ENCODE assay signal across 24 mouse cellular contexts in the genomic region with DNA sequence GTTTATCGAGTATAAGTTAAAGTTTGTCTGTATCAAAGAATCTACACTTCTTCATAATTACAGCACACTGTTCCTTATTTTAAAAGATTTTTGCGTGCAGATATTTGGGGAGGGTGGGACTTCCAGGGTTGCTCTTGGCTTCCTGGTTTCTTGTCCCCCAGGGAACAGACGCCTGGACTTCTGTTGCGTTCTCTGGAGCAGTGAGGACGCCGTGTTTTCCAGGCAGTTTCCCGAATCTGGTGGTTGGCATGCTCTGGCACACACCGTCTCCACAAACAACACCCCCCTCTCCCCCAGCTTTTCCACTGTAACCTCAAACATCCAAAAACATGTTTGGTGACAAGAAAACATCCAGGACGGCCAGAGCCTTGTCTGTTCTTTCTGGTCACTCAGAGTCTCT. TPM values are rescaled to one million over a fixed set of nuclear protein-coding genes. Genes with fewer than 3 reads are reported as not detected.
DNase-seq lines count a peak whose midpoint lies in the region; ATAC-seq and TF ChIP-seq lines count a peak whose summit lies in the region.
"Had no signal": no experiment of that assay in that cellular context is flagged by ENCODE, and none has a peak within 500 bp of the region (broad histone marks: within the 10 kb centered on the region; RNA-seq: fewer than 3 reads in every experiment).

No protein-coding gene starts in this region.

- H3K27me3 ChIP-seq in heart, embryonic 15.5 days: no peaks in the 10 kb centered on the region
- no peaks in the 10 kb centered on the region for H3K27me3 ChIP-seq in liver, embryonic 14.5 days (ENCODE audit: control insufficient read depth, insufficient read depth, low read length)
- H3K27me3 ChIP-seq: embryonic facial prominence, embryonic 13.5 days; forebrain, embryonic 15.5 days; limb, embryonic 15.5 days; megakaryocyte, embryonic 14.5 days; midbrain, embryonic 15.5 days; neural tube, embryonic 15.5 days; Patski had no signal

- H3K9me3 ChIP-seq in heart, embryonic 15.5 days (replicated peaks): no peaks in the 10 kb centered on the region
- no peaks in the 10 kb centered on the region for H3K9me3 ChIP-seq in liver, embryonic 14.5 days (ENCODE audit: control insufficient read depth, low read length)
- H3K9me3 ChIP-seq: embryonic facial prominence, embryonic 13.5 days; forebrain, embryonic 15.5 days; limb, embryonic 15.5 days; megakaryocyte, embryonic 14.5 days; midbrain, embryonic 15.5 days; neural tube, embryonic 15.5 days had no signal

- H3K4me2 ChIP-seq in heart, embryonic 15.5 days: no peak overlapping the region
- peak overlapping the region; percentile 57 for H3K4me2 ChIP-seq in liver, embryonic 14.5 days (ENCODE audit: low read depth)
- H3K4me2 ChIP-seq: embryonic facial prominence, embryonic 13.5 days; forebrain, embryonic 15.5 days; limb, embryonic 15.5 days; midbrain, embryonic 15.5 days; neural tube, embryonic 15.5 days had no signal

- 67% methylated on average over 9 of the region's 9 CpGs for WGBS in heart, embryonic 15.5 days
- 78% methylated on average over 9 of the region's 9 CpGs for WGBS in liver, embryonic 14.5 days (ENCODE audit: insufficient replicate concordance)

- H3K36me3 ChIP-seq in heart, embryonic 15.5 days: no peaks in the 10 kb centered on the region
- peaks cover 9% of the 10 kb centered on the region; the same call in 1 of the 2 replicates for H3K36me3 ChIP-seq in liver, embryonic 14.5 days (replicated peaks; ENCODE audit: control insufficient read depth, insufficient read depth, low read depth)
- H3K36me3 ChIP-seq: forebrain, embryonic 15.5 days; limb, embryonic 15.5 days; midbrain, embryonic 15.5 days had no signal

- no peak for DNase-seq in gastrocnemius, adult 2 months
- no peak for DNase-seq in gastrocnemius, postnatal 4 days (ENCODE audit: low spot score in 2 of 2)
- DNase-seq in heart, adult 8-10 months (ENCODE audit: low spot score): peak; percentile 57
- DNase-seq in liver, embryonic 14.5 days (ENCODE audit: low read depth in 3 of 3, low spot score in 3 of 3): no peak
- DNase-seq in cerebellum, adult 9-11 months: no peak
- DNase-seq in cerebellum, adult 18-20 months: no peak
- DNase-seq in layer of hippocampus, adult 2 months (ENCODE audit: low spot score in 2 of 2): no peak
- DNase-seq: adrenal gland, postnatal 10 days; cerebellum, adult 11 months; gastrocnemius, postnatal 25 days; kidney, adult 11 months; kidney, postnatal 10 days; lung, postnatal 14 days; right cerebral cortex, postnatal 25 days; thymus, adult 18-20 months had no signal

- ATAC-seq in heart, embryonic 15.5 days (replicated peaks; ENCODE audit: insufficient number of reproducible peaks, insufficient read depth, low FRiP score, low read depth): no peak
- ATAC-seq in liver, embryonic 14.5 days (ENCODE audit: insufficient read depth): no peak
- ATAC-seq: activated CD4-positive, CD25-positive, alpha-beta regulatory T cell, adult 4 months; forebrain, embryonic 15.5 days; midbrain, embryonic 15.5 days; Patski had no signal

- TF ChIP-seq EP300 in liver, embryonic 14.5 days (IDR thresholded peaks at IDR 0.05; ENCODE audit: low read depth): no peak

- no peak for TF ChIP-seq CTCF in gastrocnemius, adult 2 months (IDR thresholded peaks at IDR 0.05)
- TF ChIP-seq CTCF in liver, embryonic 14.5 days (IDR thresholded peaks at IDR 0.05; ENCODE audit: low read depth): no peak
- TF ChIP-seq CTCF in layer of hippocampus, adult 2 months (conservative IDR thresholded peaks at IDR 0.05): no peak

- H3K4me3 ChIP-seq in gastrocnemius, adult 2 months: peak overlapping the region; percentile 43
- H3K4me3 ChIP-seq in heart, embryonic 15.5 days: no peak overlapping the region
- H3K4me3 ChIP-seq in liver, embryonic 14.5 days (ENCODE audit: insufficient read depth in 1 of 2, low read depth in 2 of 2, low read length in 2 of 2): no peak overlapping the region
- H3K4me3 ChIP-seq in layer of hippocampus, adult 2 months: no peak overlapping the region
- H3K4me3 ChIP-seq: embryonic facial prominence, embryonic 13.5 days; forebrain, embryonic 15.5 days; limb, embryonic 15.5 days; midbrain, embryonic 15.5 days; neural tube, embryonic 15.5 days had no signal

- intact Hi-C loops in gastrocnemius, adult 2 months (cut with DNase I): no loop called here

- H3K9ac ChIP-seq in heart, embryonic 15.5 days: no peak overlapping the region
- no peak overlapping the region; the same call in 1 of the 2 replicates for H3K9ac ChIP-seq in liver, embryonic 14.5 days (replicated peaks)
- H3K9ac ChIP-seq: embryonic facial prominence, embryonic 13.5 days; forebrain, embryonic 15.5 days; limb, embryonic 15.5 days; midbrain, embryonic 15.5 days; neural tube, embryonic 15.5 days had no signal

- H3K4me1 ChIP-seq in heart, embryonic 15.5 days (replicated peaks): peaks cover 69% of the 10 kb centered on the region
- peaks cover 58 to 63% of the 10 kb centered on the region in 2 experiments for H3K4me1 ChIP-seq in liver, embryonic 14.5 days (replicated peaks; ENCODE audit: control insufficient read depth in 2 of 2, insufficient read depth in 2 of 2, low read length in 1 of 2)
- H3K4me1 ChIP-seq: embryonic facial prominence, embryonic 13.5 days; forebrain, embryonic 15.5 days; limb, embryonic 15.5 days; neural tube, embryonic 15.5 days had no signal

- peak overlapping the region; percentile 63 for H3K27ac ChIP-seq in gastrocnemius, adult 2 months
- peak overlapping the region; percentile 83; the same call in 1 of the 2 replicates for H3K27ac ChIP-seq in heart, embryonic 15.5 days
- peak overlapping the region; percentile 49 for H3K27ac ChIP-seq in liver, embryonic 14.5 days
- no peak overlapping the region for H3K27ac ChIP-seq in layer of hippocampus, adult 2 months
- H3K27ac ChIP-seq: embryonic facial prominence, embryonic 13.5 days; forebrain, embryonic 15.5 days; limb, embryonic 15.5 days; midbrain, embryonic 15.5 days; neural tube, embryonic 15.5 days had no signal

RNA-seq across cellular contexts. Expression of a gene that starts 7.6 kb away (rescaled TPM):
- 10 to 100 TPM in 1 of 2 experiments, 1 to 10 TPM in 1; 8.1 to 17.0 TPM for total RNA-seq in gastrocnemius, adult 2 months (2021)
- total RNA-seq in gastrocnemius, postnatal 4 days (2021): 10 to 100 TPM; 20.8 to 21.4 TPM
- total RNA-seq in heart, adult 8-10 months (2022): 10 to 100 TPM; 15.3 to 24.9 (median 23.1) TPM
- 20.8 and 25.2 TPM in 2 replicates for polyA plus RNA-seq in heart, embryonic 15.5 days (2015; fragmentation: Nextera tagmentation; extraction: Ambion mirVana)
- polyA plus RNA-seq in liver, embryonic 14.5 days (2012; rRNA removed): 6.2 and 6.5 TPM in 2 replicates
- polyA plus RNA-seq in liver, embryonic 14.5 days (2014; fragmentation: Nextera tagmentation; extraction: Ambion mirVana): 18.0 and 22.4 TPM in 2 replicates
- 10 to 100 TPM; 29.8 to 30.7 TPM for total RNA-seq in layer of hippocampus, adult 2 months (2021)
